Mouse (Mus musculus) monocyte, adult 5-6 weeks (primary cell): ENCODE results near the gene Plek. TPM values are rescaled to one million over a fixed set of nuclear protein-coding genes. Genes with fewer than 3 reads are reported as not detected.

Experiments
- ATAC-seq: fragments of 153-309, 156-312 bp; replicated peaks from 2 replicates; pipeline ENCODE4 v1.8.0; 2017; ENCODE audit warnings: mild to moderate bottlenecking; ENCODE audit not compliant: low TSS enrichment, insufficient number of reproducible peaks, severe bottlenecking, poor library complexity, low FRiP score
- total RNA-seq: library from RNA; stranded (forward); fragments of 200-1000, 200-491, 200-594 nt; gene quantifications from 3 replicates; pipeline ENCODE4 v1.2.3, GENCODE M21; 2017

Gene Plek
- total RNA-seq, 1 experiment from 2014 or later = 760 TPM

- peak; percentile 82 for ATAC-seq
Measured at GRCm38 (mm10) chr11:16956115-16956862, 95.9 kb downstream of the Plek start.

GRCm38 (mm10) chr11:16951761-16952010 is 100.5 kb downstream of the Plek start:
- no peak for ATAC-seq

- peak; percentile 98 for ATAC-seq
Measured at GRCm38 (mm10) chr11:16950976-16951760, 101.0 kb downstream of the Plek start, which contains the start of gene Fbxo48. Fbxo48 (plus strand) TSS chr11:16951375.

GRCm38 (mm10) chr11:16950226-16950975 is 101.8 kb downstream of the Plek start:
- no peak for ATAC-seq

GRCm38 (mm10) chr11:16948756-16949155 is 103.4 kb downstream of the Plek start:
- ATAC-seq = no peak

GRCm38 (mm10) chr11:16943016-16943415 is 109.2 kb downstream of the Plek start:
- no peak for ATAC-seq

- no peak for ATAC-seq
Measured at GRCm38 (mm10) chr11:16941973-16942452, 110.2 kb downstream of the Plek start.

- no peak for ATAC-seq
Measured at GRCm38 (mm10) chr11:16941103-16941793, 110.9 kb downstream of the Plek start.

- no peak for ATAC-seq
Measured at GRCm38 (mm10) chr11:16935577-16936236, 116.5 kb downstream of the Plek start.

GRCm38 (mm10) chr11:16932159-16932558 is 120.0 kb downstream of the Plek start:
- peak; percentile 91 for ATAC-seq

Other genes with a start within 250 kb of the Plek start
- 0.32 to 5.6 TPM (median 3.6 TPM) in 3 replicates for gene Fbxo48, start 101.0 kb downstream of the Plek start, total RNA-seq
- 2.0 to 15.1 TPM (median 3.2 TPM) in 3 replicates for gene Cnrip1, start 795 bp downstream of the Plek start, total RNA-seq
- 103 to 132 TPM (median 125 TPM) in 3 replicates for gene Ppp3r1, start 106.9 kb upstream of the Plek start, total RNA-seq
- gene Wdr92, start 129.7 kb upstream of the Plek start, total RNA-seq = 4.7 to 20.4 TPM (median 6.3 TPM) in 3 replicates
- 39.8 to 46.5 TPM (median 44.2 TPM) in 3 replicates for gene Pno1, start 159.2 kb upstream of the Plek start, total RNA-seq
- 66.2 to 97.7 TPM (median 67.1 TPM) in 3 replicates for gene C1d, start 205.2 kb upstream of the Plek start, total RNA-seq